Mouse (Mus musculus) c-Kit-positive CD71-positive TER-119-negative erythroid progenitor cells, embryonic 14.5 days (primary cell): Measurements from ENCODE around the gene Oaz1.
"Not testable (repeated sequence)": the region's sequence is repeated elsewhere in the genome, so short reads cannot be mapped to it uniquely, and the experiment has no call there.

ENCODE experiments used
- DNase-seq: peaks from one replicate; pipeline ENCODE4 v3.0.0-alpha.2; 2013; ENCODE audit warnings: low read depth

Oaz1 gene

DNA sequence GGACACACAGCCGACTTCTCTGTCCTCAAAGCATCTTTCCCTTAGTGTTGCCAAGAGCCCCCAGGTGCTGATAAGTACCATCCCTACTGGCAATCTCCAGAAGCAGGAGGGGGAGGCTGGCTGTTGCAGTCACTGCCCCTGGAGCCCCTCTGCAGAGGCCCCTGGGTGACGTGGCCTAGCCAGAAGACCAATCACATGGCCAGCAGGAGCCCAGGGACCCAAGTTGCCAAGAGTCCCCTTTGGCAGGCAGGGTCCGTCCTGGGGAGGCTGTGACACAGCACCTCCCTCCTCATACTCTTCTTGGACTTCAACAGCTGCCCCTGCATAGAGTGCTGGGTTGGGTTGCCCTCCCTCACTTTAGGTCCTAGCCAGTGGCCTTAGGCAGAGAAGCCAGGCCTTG lies 23.5 kb upstream of the Oaz1 start:
- no peak for DNase-seq

DNA sequence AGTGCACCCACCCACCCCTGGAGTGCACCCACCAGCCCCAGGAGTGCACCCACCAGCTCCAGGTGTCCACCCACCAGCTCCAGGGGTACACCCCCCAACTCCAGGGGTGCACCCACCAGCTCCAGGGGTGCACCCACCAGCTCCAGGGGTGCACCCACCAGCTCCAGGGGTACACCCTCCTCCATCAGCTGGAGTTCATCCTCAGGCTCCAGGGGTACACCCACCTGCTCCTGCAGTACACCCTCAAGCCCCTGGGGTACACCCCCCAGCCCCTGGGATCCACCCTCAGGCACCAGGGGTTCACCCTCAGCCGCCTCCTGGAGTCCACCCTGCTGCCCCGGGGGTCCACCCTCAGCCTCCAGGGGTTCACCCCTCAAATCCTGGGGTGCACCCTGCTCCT lies 22.1 kb upstream of the Oaz1 start:
- DNase-seq: no peak

DNA sequence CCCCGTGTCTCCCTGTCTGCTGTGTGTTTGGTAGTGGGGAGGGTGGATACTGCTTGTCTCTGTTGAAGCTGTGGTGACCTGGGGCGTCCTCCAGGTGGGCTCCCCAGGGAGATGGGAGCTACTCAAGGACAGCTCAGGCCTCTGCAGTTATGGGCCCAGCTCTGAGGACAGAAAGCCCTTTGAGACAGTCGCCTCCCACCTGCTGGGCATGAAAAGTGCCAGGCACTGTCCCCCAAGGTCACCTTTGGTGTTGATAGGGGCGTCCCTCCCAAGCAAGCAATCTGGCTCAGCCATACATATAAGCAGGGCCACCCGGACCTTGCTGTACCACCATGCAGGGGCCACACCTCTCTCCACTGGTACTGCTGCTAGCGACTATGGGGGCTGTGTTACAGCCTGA lies 21.5 kb upstream of the Oaz1 start, which contains the start of gene Amh:
Amh (plus strand) TSS at position 328 of the 400 bp plus-strand sequence.
- DNase-seq: no peak

DNA sequence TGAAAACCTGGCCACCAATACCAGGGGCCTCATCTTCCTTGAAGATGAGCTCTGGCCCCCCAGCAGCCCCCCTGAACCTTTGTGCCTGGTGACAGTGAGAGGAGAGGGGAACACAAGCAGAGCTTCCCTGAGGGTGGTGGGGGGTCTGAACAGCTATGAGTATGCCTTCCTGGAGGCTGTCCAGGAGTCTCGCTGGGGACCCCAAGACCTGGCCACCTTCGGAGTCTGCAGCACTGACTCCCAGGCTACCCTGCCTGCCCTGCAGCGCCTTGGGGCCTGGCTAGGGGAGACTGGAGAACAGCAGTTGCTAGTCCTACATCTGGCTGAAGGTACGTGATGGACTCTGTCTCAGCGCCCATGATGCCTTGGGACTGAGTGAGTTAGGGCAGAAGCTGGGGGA lies 21.1 kb upstream of the Oaz1 start:
- no peak for DNase-seq

DNA sequence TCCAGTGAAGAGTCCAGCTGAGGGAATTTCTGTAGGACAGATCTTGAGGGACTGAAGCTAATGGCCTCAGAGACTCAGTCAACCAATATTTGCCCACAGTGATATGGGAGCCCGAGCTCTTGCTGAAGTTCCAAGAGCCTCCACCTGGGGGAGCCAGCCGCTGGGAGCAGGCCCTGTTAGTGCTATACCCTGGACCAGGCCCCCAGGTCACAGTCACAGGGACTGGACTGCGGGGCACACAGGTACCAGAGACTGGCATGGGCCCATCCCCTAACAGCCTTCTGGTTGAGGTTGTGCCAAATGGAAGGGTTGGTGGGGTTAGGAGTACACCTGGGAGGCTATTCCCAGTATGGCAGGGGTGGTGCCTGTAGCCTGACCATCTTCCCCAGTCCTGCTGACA lies 20.5 kb upstream of the Oaz1 start:
- peak; percentile 69 for DNase-seq

DNA sequence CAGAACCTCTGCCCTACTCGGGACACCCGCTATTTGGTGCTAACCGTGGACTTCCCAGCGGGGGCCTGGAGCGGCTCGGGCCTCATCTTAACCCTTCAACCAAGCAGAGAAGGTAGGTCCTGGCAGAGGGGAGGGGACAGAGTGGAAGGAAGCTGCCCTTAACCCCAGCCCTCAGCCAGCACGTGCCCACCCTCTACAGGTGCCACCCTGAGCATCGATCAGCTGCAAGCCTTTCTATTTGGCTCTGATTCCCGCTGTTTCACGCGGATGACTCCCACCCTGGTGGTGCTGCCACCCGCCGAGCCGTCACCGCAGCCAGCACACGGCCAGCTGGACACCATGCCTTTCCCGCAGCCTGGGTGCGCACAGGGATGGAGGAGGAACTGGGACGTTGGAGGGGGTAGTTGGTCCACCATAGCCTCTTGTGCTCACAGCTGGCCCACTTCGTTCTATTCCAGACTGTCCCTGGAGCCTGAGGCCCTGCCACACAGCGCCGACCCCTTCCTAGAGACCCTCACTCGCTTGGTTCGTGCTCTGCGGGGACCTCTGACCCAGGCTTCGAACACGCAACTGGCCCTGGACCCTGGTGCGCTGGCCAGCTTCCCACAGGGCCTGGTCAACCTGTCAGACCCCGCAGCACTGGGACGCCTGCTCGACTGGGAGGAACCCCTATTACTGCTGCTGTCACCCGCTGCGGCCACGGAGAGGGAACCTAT lies 20.0 kb upstream of the Oaz1 start:
- no peak for DNase-seq

GRCm38 (mm10) chr10:80807057-80807627 lies 19.3 kb upstream of the Oaz1 start:
- DNase-seq: no peak

- DNase-seq: no peak
These were observed 18.1 kb upstream of the Oaz1 start for GRCm38 (mm10) chr10:80808099-80808984.

GRCm38 (mm10) chr10:80808985-80809632 lies 17.3 kb upstream of the Oaz1 start:
- no peak for DNase-seq

- no peak for DNase-seq
These were observed 16.4 kb upstream of the Oaz1 start for GRCm38 (mm10) chr10:80810084-80810483.

DNA sequence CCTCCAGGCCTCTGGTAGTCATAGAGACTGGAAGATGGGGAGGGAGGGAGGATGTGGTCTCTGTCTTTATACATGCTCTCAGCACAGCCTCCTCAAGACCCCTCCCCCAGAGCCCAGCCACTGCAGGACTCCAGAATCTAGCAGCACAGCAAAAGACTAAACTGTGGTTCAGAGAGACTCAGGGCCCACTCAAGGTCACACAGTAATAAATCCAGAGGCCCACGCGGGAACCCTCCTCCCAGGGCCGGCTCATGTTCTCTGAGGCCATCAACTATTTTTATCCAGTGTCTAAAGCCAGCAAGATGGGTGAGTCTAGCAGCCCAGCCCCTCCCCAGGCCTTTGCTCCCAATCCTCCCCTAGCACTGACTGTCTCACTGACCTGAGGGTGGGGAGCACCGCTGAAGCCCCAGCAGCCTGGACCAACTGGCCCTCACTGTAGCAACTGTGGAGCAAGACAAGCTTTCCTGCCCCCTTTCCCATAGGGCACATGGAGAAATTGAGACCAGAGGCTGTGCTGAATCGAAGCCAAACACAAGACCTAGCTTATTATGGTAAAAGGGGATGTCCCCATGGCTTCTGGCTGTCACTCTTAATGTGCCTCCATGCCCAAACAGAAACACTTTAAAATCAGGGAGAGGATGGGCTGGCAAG lies 13.9 kb upstream of the Oaz1 start:
- no peak for DNase-seq

- no peak for DNase-seq
These were observed 13.1 kb upstream of the Oaz1 start, which contains the start of gene Jsrp1 for GRCm38 (mm10) chr10:80813366-80813765. TSS of gene Jsrp1 (minus strand) at chr10:80813498.

DNA sequence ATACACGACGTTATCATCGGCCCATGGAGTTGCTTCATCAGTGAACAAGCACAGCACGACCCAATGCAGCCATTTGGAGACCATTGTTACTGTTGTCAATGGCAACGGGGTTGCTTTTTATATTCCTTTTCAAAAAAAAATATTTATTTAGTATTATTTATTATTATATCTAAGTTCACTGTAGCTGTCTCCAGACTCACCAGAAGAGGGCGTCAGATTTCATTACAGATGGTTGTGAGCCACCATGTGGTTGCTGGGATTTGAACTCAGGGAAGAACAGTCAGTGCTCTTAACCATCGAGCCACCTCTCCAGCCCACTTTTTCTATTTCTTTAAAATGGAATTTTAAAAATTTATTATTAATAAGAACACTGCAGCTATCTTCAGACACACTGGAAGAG lies 11.7 kb upstream of the Oaz1 start:
- no peak for DNase-seq

GRCm38 (mm10) chr10:80816303-80816702 lies 10.2 kb upstream of the Oaz1 start:
- not testable (repeated sequence) for DNase-seq

DNA sequence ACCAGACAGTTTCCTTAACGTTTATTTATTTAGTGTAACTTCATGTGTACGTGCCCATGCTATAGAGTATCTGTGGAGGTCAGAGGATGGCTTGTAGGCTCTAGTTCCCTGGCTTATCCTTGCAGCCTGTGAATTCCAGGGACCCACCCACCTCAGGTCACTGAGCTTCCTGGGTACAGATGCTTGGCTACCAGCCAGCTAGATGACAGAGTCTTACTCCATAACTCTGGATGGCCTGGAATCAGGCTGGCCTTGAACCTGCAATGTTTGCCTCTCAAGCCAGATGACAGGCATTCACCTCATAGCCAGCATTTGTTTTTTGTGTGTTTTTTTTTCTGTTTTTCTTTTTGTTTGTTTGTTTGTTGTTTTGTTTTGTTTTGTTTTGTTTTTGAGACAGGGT lies 9.3 kb upstream of the Oaz1 start:
- no peak for DNase-seq

DNA sequence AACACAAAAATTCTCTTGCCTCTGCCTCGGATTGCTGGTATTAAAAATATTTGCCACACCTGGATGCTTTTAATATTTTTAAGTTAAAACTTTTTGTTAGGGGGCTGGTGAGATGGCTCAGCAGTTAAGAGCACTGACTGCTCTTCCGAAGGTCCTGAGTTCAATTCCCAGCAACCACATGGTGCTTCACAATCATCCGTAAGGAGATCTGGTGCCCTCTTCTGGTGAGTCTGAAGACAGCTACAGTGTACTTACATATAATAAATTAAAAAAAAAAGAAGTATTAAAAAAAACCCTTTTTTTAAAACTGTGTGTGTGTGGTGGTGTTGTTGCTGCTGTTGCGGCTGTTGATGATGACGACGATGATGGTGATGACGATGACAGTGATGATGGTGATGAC lies 8.5 kb upstream of the Oaz1 start:
- DNase-seq: not testable (repeated sequence)

GRCm38 (mm10) chr10:80818599-80819281 lies 7.7 kb upstream of the Oaz1 start:
- DNase-seq: peak; percentile 81

- no peak for DNase-seq
These were observed 7.0 kb upstream of the Oaz1 start for GRCm38 (mm10) chr10:80819406-80819805.

GRCm38 (mm10) chr10:80821991-80822390 lies 4.5 kb upstream of the Oaz1 start:
- no peak for DNase-seq

DNA sequence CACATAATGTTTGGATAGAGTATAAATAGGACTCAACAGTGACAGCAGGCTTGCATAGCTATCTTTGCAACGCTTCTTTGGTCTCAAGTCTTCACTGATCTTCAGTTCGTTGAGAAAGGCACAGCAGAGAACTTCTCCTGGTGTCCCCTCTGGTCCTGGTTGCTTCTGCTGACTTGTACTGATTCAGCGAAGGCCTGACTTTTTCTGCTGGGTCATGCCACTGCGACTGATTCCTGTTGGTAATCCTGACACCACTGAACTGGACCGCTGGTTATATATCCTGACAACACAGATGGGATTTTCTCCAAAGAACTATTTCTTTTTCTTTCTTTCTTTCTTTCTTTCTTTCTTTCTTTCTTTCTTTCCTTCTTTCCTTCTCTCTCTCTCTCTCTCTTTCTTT lies 3.9 kb upstream of the Oaz1 start:
- DNase-seq: no peak

DNA sequence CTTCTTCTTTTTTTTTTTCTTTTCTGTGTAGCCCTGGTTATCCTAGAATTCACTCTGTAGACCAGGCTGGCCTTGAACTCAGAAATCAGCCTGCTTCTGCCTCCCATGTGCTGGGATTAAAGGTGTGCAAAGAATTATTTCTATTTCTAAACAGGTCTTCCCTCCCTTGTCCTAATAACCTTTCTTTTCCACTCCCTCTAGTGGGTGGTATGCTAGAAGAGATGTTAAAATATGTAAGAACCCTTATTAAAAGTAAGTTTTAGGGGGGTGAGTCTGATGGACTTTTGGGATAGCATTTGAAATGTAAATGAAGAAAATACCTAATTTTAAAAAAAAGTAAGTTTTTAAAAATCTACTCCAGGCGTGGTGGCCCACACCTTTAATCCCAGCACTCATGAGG lies 3.1 kb upstream of the Oaz1 start:
- DNase-seq: no peak
